Mouse (Mus musculus) adrenal gland, postnatal 14 days (tissue): Measurements from ENCODE around the gene Qtrt1. TPM values are rescaled to one million over a fixed set of nuclear protein-coding genes. Genes with fewer than 3 reads are reported as not detected.

Experiments used
- DNase-seq: peaks from one replicate; pipeline ENCODE4 v3.0.0; 2021; ENCODE audit warnings: mixed read lengths
- total RNA-seq: library from RNA; stranded (reverse); gene quantifications from 2 replicates; pipeline ENCODE4 v1.2.3, GENCODE M21; 2021

Gene Qtrt1
- total RNA-seq, 1 experiment from 2014 or later = 13.9 TPM

DNA sequence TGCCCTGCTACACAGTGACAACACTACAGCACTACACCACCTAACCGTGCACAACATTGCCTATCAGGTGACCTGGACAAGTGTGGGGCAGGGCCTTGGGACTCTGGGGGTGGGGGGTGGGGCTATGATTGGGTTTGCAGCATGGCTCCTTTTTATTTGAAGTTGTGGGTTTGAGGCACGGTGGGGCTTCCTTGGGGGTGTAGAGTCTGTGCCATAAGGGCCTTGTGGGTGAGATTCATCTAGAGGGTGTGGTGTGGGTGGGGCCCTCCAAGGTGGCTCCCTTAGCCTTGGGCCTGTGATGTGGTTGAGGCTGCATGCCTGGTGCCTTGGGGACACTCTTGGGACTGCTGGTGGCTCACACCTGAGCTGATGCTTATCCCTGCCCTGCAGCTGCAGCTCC, 8.0 kb downstream of the Qtrt1 start:
- no peak for DNase-seq

GRCm38 (mm10) chr9:21424631-21425555, 13.3 kb downstream of the Qtrt1 start, which contains the start of gene Dnm2:
TSS of gene Dnm2 (plus strand) at chr9:21424908.
- peak; percentile 98 for DNase-seq

GRCm38 (mm10) chr9:21425556-21425945, 13.9 kb downstream of the Qtrt1 start:
- DNase-seq = no peak

- no peak for DNase-seq
Observed at GRCm38 (mm10) chr9:21426013-21426412, 14.4 kb downstream of the Qtrt1 start.

DNA sequence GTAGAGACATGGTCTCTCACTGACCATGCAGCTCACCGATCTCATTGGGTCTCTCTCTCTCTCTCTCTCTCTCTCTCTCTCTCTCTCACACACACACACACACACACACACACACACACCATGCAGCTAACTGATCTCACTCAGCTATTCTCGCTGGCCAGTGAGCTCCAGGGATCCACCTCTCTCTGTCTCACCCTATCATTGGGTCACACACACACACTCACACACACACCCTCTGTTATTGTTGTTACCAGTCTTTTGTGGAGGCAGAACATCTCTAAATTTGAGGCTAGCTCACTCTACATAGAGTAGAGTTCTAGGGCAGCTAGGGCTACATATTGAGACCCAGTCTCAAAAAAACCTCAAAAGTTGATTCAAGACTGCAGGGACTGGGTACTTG, 14.9 kb downstream of the Qtrt1 start:
- no peak for DNase-seq

DNA sequence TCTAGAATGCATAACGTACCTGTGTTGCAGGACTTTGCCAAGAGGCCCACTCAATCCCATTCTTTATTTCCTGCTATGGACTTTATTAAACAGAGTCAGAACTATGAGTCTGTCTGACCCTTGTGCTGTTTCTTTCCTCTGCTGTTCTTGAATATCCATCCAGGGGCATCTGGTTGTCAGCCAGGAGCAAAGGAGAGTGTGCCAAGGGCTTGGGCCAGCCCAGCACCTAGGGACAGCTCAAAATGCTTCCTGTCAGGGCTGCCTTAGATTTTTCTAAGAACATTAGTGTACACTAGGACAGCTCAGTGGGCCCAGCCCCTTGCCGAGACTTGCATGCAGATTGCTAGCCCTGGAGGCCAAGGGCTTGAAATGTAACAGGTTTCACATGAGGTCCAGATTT, 16.1 kb downstream of the Qtrt1 start:
- peak; percentile 75 for DNase-seq

- DNase-seq = no peak
Observed at GRCm38 (mm10) chr9:21428178-21428577, 16.5 kb downstream of the Qtrt1 start.

DNA sequence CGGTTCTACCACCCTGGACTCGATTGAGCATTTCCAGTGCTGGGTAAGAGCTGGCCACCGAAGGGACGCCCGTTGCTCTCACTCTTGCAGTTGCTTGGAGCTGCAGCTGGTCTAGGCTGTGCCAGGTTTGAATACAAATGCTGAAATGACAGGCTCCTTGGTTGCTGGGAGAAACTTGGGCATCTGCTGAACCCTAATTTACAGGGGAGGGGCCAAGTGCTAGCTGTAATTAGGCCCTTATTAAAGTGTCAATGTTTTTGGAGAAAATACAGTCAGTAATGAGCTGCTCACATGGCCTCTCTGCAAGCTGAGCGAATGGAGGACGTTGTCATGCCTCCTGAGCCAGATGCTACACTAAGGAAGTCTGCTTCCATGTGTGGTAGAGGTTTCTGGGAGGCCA, 19.1 kb downstream of the Qtrt1 start:
- no peak for DNase-seq

DNA sequence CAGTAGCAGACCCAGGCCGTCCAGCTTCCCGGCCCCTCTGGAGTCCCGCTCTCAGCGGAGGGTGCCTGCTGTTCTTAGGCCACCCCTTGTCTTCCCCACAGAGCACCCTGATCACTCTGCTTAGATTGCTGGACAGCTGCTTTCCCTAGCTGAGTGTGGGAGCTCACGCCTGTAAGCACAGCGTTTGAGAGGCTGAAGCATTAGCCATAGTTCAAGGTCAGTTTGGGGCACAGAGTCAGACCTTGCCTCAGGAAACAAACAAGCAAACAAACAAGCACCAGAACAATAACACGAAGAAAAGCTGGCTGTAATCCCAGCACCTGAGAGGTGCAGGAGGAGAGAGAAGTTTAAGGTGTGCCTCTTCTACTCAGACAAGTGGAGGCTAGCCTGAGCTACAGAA, 20.4 kb downstream of the Qtrt1 start:
- DNase-seq = no peak

GRCm38 (mm10) chr9:21433766-21434165, 22.1 kb downstream of the Qtrt1 start:
- DNase-seq = no peak

DNA sequence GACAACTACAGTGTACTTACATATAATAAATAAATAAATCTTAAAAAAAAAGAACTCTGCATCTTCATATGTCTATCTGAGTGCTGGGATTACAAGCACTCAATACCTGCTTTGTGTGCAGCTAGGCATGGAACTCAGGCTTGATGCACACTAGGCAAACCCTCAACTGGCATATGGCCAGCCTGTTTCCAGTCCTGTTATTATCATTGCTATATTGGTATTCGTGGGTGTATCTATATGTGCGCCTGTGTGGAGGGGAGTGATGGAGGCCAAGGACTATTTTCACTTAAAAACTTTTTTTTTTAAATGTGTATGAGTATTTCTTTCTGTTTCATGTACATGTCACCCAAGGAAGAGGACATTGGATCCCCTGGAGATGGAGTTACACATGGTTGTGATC, 22.8 kb downstream of the Qtrt1 start:
- DNase-seq = no peak

- no peak for DNase-seq
Observed at GRCm38 (mm10) chr9:21435777-21436635, 24.4 kb downstream of the Qtrt1 start.

DNA sequence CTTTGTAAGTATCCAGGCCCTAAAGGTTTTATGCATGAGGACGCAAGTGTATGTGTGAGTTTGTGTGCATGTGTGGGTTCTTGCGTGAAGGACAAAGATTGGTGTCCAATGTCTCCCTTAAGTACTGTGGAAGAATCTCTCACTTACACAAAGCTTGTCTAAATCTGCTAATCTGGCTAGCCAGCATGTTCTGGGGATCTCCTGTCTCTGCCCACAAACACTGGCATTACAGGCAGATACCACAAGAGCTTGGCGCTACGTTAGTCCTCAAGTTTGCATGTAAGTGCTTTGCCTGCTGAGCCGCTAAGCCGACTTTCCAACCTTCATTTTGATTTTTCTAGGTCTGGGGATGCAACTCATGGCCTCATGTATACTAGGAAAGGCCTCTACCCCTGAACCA, 25.9 kb downstream of the Qtrt1 start:
- DNase-seq = no peak

DNA sequence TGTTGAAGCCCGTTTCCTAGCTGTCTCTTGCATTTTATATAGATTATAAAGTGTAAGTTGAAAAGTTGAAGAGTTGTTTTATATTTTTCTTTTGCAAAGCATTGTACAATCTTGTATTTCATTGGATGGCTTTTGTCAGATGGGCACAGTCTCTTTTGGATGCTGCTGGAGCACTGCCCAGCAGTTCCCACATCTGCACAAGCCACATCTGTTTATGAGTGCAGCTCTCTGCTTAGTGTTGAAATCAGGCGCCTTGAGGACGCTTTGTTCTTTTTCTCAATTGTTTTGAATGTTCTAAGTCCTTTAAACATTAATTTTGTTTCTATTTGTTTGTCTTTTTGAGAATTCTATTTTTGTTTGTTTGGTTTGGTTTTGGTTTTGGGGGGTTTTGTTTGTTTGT, 26.6 kb downstream of the Qtrt1 start:
- no peak for DNase-seq

GRCm38 (mm10) chr9:21439456-21439855, 27.8 kb downstream of the Qtrt1 start:
- DNase-seq = no peak

- DNase-seq = no peak
Observed at GRCm38 (mm10) chr9:21439914-21440313, 28.3 kb downstream of the Qtrt1 start.

DNA sequence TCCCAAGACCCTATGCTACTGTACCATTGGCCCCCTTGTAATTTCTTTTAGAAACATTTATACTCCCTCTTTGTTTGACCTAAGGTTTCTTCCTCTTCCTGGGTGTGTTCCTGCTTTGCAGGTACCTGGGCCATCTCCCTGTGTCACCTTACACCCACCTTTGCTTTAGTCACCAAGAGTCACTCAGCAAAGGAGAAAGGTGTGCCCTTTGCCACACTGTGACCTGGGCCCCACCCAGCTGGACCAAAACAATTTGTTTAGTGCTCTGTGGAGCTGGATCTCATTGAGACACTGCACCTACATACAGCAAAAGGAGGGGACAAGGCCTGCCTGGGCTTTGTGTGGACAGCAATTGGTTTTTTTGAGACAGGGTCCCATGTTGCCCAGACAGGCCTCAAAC, 28.8 kb downstream of the Qtrt1 start:
- DNase-seq = no peak

- DNase-seq = no peak
Observed at GRCm38 (mm10) chr9:21443853-21444252, 32.2 kb downstream of the Qtrt1 start.

DNA sequence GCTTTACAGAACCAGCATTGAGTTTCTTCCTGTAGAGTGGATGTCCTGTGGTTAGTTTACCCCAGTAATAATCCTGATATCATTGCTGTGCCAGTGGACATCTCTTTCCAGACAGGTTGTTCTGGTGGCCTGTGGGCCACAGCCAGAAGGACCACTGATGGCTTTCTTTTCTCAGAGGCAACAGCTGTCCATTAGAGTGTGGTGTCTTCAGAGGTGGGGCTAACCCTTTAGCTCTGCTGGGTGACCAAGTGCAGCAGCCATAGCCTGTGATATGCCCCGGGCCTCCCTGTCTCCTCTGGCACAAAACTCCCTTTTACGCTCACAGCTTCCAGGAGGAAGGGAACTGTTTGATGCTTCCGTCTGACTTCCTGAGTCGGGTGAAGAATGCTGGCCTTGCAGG, 32.9 kb downstream of the Qtrt1 start:
- no peak for DNase-seq

DNA sequence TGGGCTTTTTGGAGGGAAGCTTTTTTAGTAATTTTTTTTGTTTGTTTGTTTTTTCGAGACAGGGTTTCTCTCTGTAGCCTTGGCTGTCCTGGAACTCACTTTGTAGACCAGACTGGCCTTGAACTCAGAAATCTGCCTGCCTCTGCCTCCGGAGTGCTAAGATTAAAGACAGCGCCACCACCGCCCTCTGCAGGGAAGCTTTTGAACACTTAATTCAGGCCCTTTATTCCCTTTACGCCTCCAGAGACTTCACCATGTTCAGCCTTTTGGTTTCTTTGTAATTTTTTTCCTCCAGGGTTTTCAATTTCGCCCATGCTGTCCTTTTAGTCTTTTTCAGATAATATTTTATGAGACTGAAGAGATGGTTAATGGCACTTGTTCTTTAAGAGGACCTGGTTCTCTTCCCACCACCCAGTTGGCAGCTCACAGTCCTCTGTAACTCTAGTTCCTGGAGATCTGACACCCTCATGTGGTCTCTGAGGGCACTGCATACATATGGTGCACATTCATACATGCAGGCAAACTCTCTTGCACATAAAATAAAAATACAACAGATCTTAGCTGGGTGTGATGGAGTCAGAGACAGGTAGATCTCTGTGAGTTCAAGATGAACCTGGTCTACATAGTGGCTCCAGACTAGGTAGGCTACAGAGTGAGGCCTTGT, 33.6 kb downstream of the Qtrt1 start:
- no peak for DNase-seq

DNA sequence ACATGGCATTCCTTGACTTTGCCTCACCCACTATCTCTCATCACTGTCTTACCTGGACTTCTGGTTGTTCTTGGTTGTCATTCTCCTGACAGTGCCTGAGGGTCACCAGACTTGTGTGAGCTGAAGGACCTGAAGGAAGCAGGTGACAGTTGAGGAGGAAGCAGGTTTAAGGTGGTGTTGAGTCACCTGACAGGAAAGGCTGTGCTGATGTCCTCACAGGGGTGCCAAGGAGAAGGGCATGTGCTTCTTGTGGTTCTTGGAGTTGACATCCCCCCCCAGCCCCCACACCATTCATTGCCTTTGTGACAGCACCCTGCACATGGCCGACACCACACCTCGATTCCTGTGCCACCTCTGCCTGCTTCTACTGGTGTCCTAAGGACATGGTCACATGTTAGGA, 36.1 kb downstream of the Qtrt1 start:
- no peak for DNase-seq

GRCm38 (mm10) chr9:21449710-21450109, 38.1 kb downstream of the Qtrt1 start:
- no peak for DNase-seq

- DNase-seq = no peak
Observed at GRCm38 (mm10) chr9:21450270-21450669, 38.6 kb downstream of the Qtrt1 start.
